Comparison of ENCODE assay signal across 23 mouse cellular contexts in genomic region chr16:91639636-91640035, GRCm38 (mm10). TPM values are rescaled to one million over a fixed set of nuclear protein-coding genes. Genes with fewer than 3 reads are reported as not detected.
DNase-seq lines count a peak whose midpoint lies in the region; ATAC-seq and TF ChIP-seq lines count a peak whose summit lies in the region.
"Had no signal": no experiment of that assay in that cellular context is flagged by ENCODE, and none has a peak within 500 bp of the region (broad histone marks: within the 10 kb centered on the region; RNA-seq: fewer than 3 reads in every experiment).

No protein-coding gene starts in this region.

- H3K27me3 ChIP-seq in forebrain, embryonic 11.5 days (ENCODE audit: control insufficient read depth, insufficient read depth, low read length) = no peaks in the 10 kb centered on the region
- no peaks in the 10 kb centered on the region for H3K27me3 ChIP-seq in forebrain, embryonic 15.5 days
- H3K27me3 ChIP-seq: embryonic facial prominence, embryonic 12.5 days; forebrain, embryonic 13.5 days; heart, embryonic 13.5 days; hindbrain, embryonic 12.5 days had no signal

- H3K4me1 ChIP-seq in forebrain, embryonic 11.5 days (replicated peaks; ENCODE audit: control insufficient read depth, insufficient read depth, low read length) = no peaks in the 10 kb centered on the region
- H3K4me1 ChIP-seq in forebrain, embryonic 15.5 days = no peaks in the 10 kb centered on the region
- H3K4me1 ChIP-seq in bone marrow, adult 2 months (ENCODE audit: control insufficient read depth, insufficient read depth, low read length) = peaks cover 3% of the 10 kb centered on the region; the same call in 1 of the 2 replicates
- H3K4me1 ChIP-seq: embryonic facial prominence, embryonic 12.5 days; hindbrain, embryonic 12.5 days had no signal

- H3K36me3 ChIP-seq in forebrain, embryonic 11.5 days (ENCODE audit: control insufficient read depth, insufficient read depth, low read length) = peaks cover 21% of the 10 kb centered on the region
- peaks cover 70% of the 10 kb centered on the region for H3K36me3 ChIP-seq in forebrain, embryonic 15.5 days

- peak; percentile 22 for DNase-seq in forebrain, embryonic 11.5 days (ENCODE audit: low spot score)
- DNase-seq in heart, adult 11 months = peak; percentile 79
- no peak for DNase-seq in heart, postnatal 25 days (ENCODE audit: low spot score)
- DNase-seq in left cerebral cortex, adult 2 months (ENCODE audit: extremely low spot score in 1 of 2, low spot score in 2 of 2) = no peak
- no peak for DNase-seq in left cerebral cortex, postnatal 14 days (ENCODE audit: low spot score in 2 of 2)
- DNase-seq in spleen, postnatal 14 days (ENCODE audit: low spot score in 2 of 2) = no peak
- DNase-seq: B cell, adult 2 months; cerebellum, adult 11-12 months; cerebellum, adult 9-10 months; cerebellum, postnatal 25 days; gastrocnemius, postnatal 10 days; heart, adult 2 months; heart, postnatal 4 days had no signal

- no peak for TF ChIP-seq CTCF in left cerebral cortex, adult 2 months (IDR thresholded peaks at IDR 0.05)
- TF ChIP-seq CTCF in bone marrow, adult 2 months (IDR thresholded peaks at IDR 0.05; ENCODE audit: control insufficient read depth, insufficient read depth, low read length) = no peak

- ATAC-seq in forebrain, embryonic 11.5 days (replicated peaks; ENCODE audit: low FRiP score) = no peak
- ATAC-seq in forebrain, embryonic 15.5 days (replicated peaks) = no peak
- ATAC-seq: CD4-positive, CD25-positive, alpha-beta regulatory T cell, adult 4 months; forebrain, embryonic 13.5 days; hindbrain, embryonic 16.5 days; inflammation-experienced regulatory T-cells, adult 6 months had no signal

- TF ChIP-seq POLR2A in bone marrow, adult 2 months (IDR thresholded peaks at IDR 0.05; ENCODE audit: borderline replicate concordance, control insufficient read depth, low read depth, low read length) = no peak

- intact Hi-C loops in heart, postnatal 25 days (cut with DNase I) = no loop called here
- intact Hi-C loops in left cerebral cortex, adult 2 months (cut with DNase I) = loop anchor here (10.0 kb wide), 1 partner anchor 595 kb away; the partner anchor contains the start of gene Paxbp1
- intact Hi-C loops in left cerebral cortex, postnatal 14 days (cut with DNase I) = no loop called here

- WGBS in forebrain, embryonic 11.5 days = 93% methylated on average over 2 of the region's 2 CpGs
- WGBS in forebrain, embryonic 15.5 days = 97% methylated on average over 2 of the region's 2 CpGs
- 91% methylated on average over 2 of the region's 2 CpGs for WGBS in bone marrow, adult 2 months

- no peaks in the 10 kb centered on the region for H3K9me3 ChIP-seq in forebrain, embryonic 11.5 days (ENCODE audit: control insufficient read depth, low read length)
- H3K9me3 ChIP-seq in forebrain, embryonic 15.5 days = no peaks in the 10 kb centered on the region
- H3K9me3 ChIP-seq: embryonic facial prominence, embryonic 12.5 days; forebrain, embryonic 13.5 days; G1E; heart, embryonic 13.5 days; hindbrain, embryonic 12.5 days had no signal

- no peak overlapping the region for H3K9ac ChIP-seq in forebrain, embryonic 11.5 days (ENCODE audit: low read length)
- H3K9ac ChIP-seq in forebrain, embryonic 15.5 days (replicated peaks) = no peak overlapping the region
- H3K9ac ChIP-seq: embryonic facial prominence, embryonic 12.5 days; forebrain, embryonic 13.5 days; heart, embryonic 13.5 days; hindbrain, embryonic 12.5 days had no signal

- no peak overlapping the region for H3K4me3 ChIP-seq in forebrain, embryonic 11.5 days (ENCODE audit: low read depth, low read length)
- no peak overlapping the region for H3K4me3 ChIP-seq in forebrain, embryonic 15.5 days
- H3K4me3 ChIP-seq in left cerebral cortex, adult 2 months = no peak overlapping the region
- H3K4me3 ChIP-seq in bone marrow, adult 2 months (replicated peaks; ENCODE audit: control insufficient read depth, low read depth, low read length) = no peak overlapping the region
- H3K4me3 ChIP-seq: embryonic facial prominence, embryonic 12.5 days; forebrain, embryonic 13.5 days; heart, adult 2 months; heart, embryonic 13.5 days; hindbrain, embryonic 12.5 days had no signal

- H3K27ac ChIP-seq in forebrain, embryonic 11.5 days (ENCODE audit: low read depth, low read length) = no peak overlapping the region
- no peak overlapping the region for H3K27ac ChIP-seq in forebrain, embryonic 15.5 days (replicated peaks)
- peak overlapping the region; percentile 87; the same call in 1 of the 2 replicates for H3K27ac ChIP-seq in left cerebral cortex, adult 2 months
- H3K27ac ChIP-seq in bone marrow, adult 2 months (ENCODE audit: control insufficient read depth, insufficient read depth, low read depth, low read length, poor library complexity) = peak overlapping the region; percentile 12; the same call in 1 of the 2 replicates
- H3K27ac ChIP-seq: embryonic facial prominence, embryonic 12.5 days; forebrain, embryonic 13.5 days; heart, adult 2 months; heart, embryonic 13.5 days; hindbrain, embryonic 12.5 days had no signal

- no peak overlapping the region for H3K4me2 ChIP-seq in forebrain, embryonic 11.5 days (ENCODE audit: low read depth, low read length, severe bottlenecking)
- H3K4me2 ChIP-seq in forebrain, embryonic 15.5 days (replicated peaks) = no peak overlapping the region
- H3K4me2 ChIP-seq: embryonic facial prominence, embryonic 12.5 days; forebrain, embryonic 13.5 days; heart, embryonic 13.5 days; hindbrain, embryonic 12.5 days had no signal

RNA-seq across cellular contexts. Expression of gene Gart, which starts 7.1 kb away (rescaled TPM):
- 145 and 150 TPM in 2 replicates for polyA plus RNA-seq in forebrain, embryonic 11.5 days (2014; fragmentation: Nextera tagmentation; extraction: Ambion mirVana)
- 79.1 and 79.9 TPM in 2 replicates for polyA plus RNA-seq in forebrain, embryonic 15.5 days (2015; fragmentation: Nextera tagmentation; extraction: Ambion mirVana)
- 10 to 100 TPM; 59.0 to 70.1 TPM for total RNA-seq in heart, postnatal 25 days (2021)
- total RNA-seq in left cerebral cortex, adult 2 months (2021) = 10 to 100 TPM; 48.4 to 52.8 TPM
- 10 to 100 TPM; 40.3 to 44.0 TPM for total RNA-seq in left cerebral cortex, postnatal 14 days (2021)
- polyA plus RNA-seq in bone marrow, adult 2 months (2011; ENCODE audit: insufficient read depth, insufficient read length, low replicate concordance, missing spikeins) = 70.5 and 94.2 TPM in 2 replicates

RNA-seq across cellular contexts. Expression of gene Son, which starts 7.7 kb away (rescaled TPM):
- polyA plus RNA-seq in forebrain, embryonic 11.5 days (2014; fragmentation: Nextera tagmentation; extraction: Ambion mirVana) = 140 and 150 TPM in 2 replicates
- polyA plus RNA-seq in forebrain, embryonic 15.5 days (2015; fragmentation: Nextera tagmentation; extraction: Ambion mirVana) = 142 TPM in 2 replicates
- 100 to 1,000 TPM; 129 to 149 TPM for total RNA-seq in heart, postnatal 25 days (2021)
- total RNA-seq in left cerebral cortex, adult 2 months (2021) = 100 to 1,000 TPM; 221 to 228 TPM
- 100 to 1,000 TPM; 200 to 204 TPM for total RNA-seq in left cerebral cortex, postnatal 14 days (2021)
- polyA plus RNA-seq in bone marrow, adult 2 months (2011; ENCODE audit: insufficient read depth, insufficient read length, low replicate concordance, missing spikeins) = 132 and 165 TPM in 2 replicates

RNA-seq across cellular contexts. Expression of gene Dnajc28, which starts 20.8 kb away (rescaled TPM):
- polyA plus RNA-seq in forebrain, embryonic 11.5 days (2014; fragmentation: Nextera tagmentation; extraction: Ambion mirVana) = 4.5 and 4.7 TPM in 2 replicates
- polyA plus RNA-seq in forebrain, embryonic 15.5 days (2015; fragmentation: Nextera tagmentation; extraction: Ambion mirVana) = 8.0 and 9.0 TPM in 2 replicates
- 10 to 100 TPM; 24.4 to 25.9 TPM for total RNA-seq in heart, postnatal 25 days (2021)
- total RNA-seq in left cerebral cortex, adult 2 months (2021) = 1 to 10 TPM; 9.0 to 9.8 TPM
- total RNA-seq in left cerebral cortex, postnatal 14 days (2021) = 1 to 10 TPM; 5.5 to 6.7 TPM
- 1.6 and 1.9 TPM in 2 replicates for polyA plus RNA-seq in bone marrow, adult 2 months (2011; ENCODE audit: insufficient read depth, insufficient read length, low replicate concordance, missing spikeins)

RNA-seq across cellular contexts. Expression of gene Tmem50b, which starts 42.0 kb away (rescaled TPM):
- 36.4 and 42.4 TPM in 2 replicates for polyA plus RNA-seq in forebrain, embryonic 11.5 days (2014; fragmentation: Nextera tagmentation; extraction: Ambion mirVana)
- polyA plus RNA-seq in forebrain, embryonic 15.5 days (2015; fragmentation: Nextera tagmentation; extraction: Ambion mirVana) = 83.2 and 89.2 TPM in 2 replicates
- 10 to 100 TPM; 65.5 to 74.3 TPM for total RNA-seq in heart, postnatal 25 days (2021)
- 10 to 100 TPM; 84.1 to 88.0 TPM for total RNA-seq in left cerebral cortex, adult 2 months (2021)
- total RNA-seq in left cerebral cortex, postnatal 14 days (2021) = 100 to 1,000 TPM; 104 to 110 TPM
- 7.3 and 17.5 TPM in 2 replicates for polyA plus RNA-seq in bone marrow, adult 2 months (2011; ENCODE audit: insufficient read depth, insufficient read length, low replicate concordance, missing spikeins)

RNA-seq across cellular contexts. Expression of gene Donson, which starts 48.9 kb away (rescaled TPM):
- polyA plus RNA-seq in forebrain, embryonic 11.5 days (2014; fragmentation: Nextera tagmentation; extraction: Ambion mirVana) = 42.1 and 42.7 TPM in 2 replicates
- 20.0 and 20.3 TPM in 2 replicates for polyA plus RNA-seq in forebrain, embryonic 15.5 days (2015; fragmentation: Nextera tagmentation; extraction: Ambion mirVana)
- total RNA-seq in heart, postnatal 25 days (2021) = 1 to 10 TPM; 2.5 to 3.7 TPM
- total RNA-seq in left cerebral cortex, adult 2 months (2021) = 10 to 100 TPM; 23.8 to 28.9 TPM
- 10 to 100 TPM; 21.0 to 23.6 TPM for total RNA-seq in left cerebral cortex, postnatal 14 days (2021)
- 15.2 and 18.0 TPM in 2 replicates for polyA plus RNA-seq in bone marrow, adult 2 months (2011; ENCODE audit: insufficient read depth, insufficient read length, low replicate concordance, missing spikeins)

Comparison
In these comparisons a context has a peak if more than half of its experiments do, and no peak if none do; other contexts are left out.
1. DNase-seq: peak in forebrain, embryonic 11.5 days (single experiment) and heart, adult 11 months (single experiment); none in heart, postnatal 25 days (single experiment), left cerebral cortex, adult 2 months (0 of 2), left cerebral cortex, postnatal 14 days (0 of 2) and spleen, postnatal 14 days (0 of 2).
2. H3K27ac ChIP-seq: peak in left cerebral cortex, adult 2 months (single experiment) and bone marrow, adult 2 months (single experiment); none in forebrain, embryonic 11.5 days (single experiment) and forebrain, embryonic 15.5 days (single experiment).